Mouse (Mus musculus): ENCODE measurements around the gene Bach1. TPM values are rescaled to one million over a fixed set of nuclear protein-coding genes. Genes with fewer than 3 reads are reported as not detected.

The Bach1 gene
- polyA plus RNA-seq, 1 experiment from 2014 or later = 9.6 TPM

DNA sequence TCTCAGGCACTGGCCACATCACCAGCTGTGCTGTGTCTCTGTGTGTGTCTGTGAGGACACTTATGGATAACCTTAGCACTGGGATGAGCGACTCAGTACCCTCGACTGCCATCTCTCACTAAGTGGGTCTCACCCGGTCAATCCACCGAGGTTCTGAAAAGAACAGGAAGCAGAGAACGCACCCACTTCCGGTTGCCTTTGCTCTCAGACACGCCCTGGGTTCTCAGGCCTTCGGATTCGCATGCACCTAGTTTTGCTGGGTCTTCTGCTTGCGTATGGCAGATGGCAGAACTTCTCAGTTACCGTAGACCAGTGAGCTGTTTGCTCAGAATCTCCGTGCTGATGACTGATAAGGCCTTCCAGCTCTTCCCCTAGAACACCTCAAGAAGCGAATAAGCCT, 52.5 kb downstream of the Bach1 start:
- Histone ChIP-seq H3K9ac (ENCODE audit: low read length) (no peak overlapping the region), H3K36me3 (ENCODE audit: control insufficient read depth, insufficient read depth, low read length) (no peaks in the 10 kb centered on the region), H3K4me2 (ENCODE audit: low read depth, low read length) (no peak overlapping the region), H3K9me3 (replicated peaks; ENCODE audit: control insufficient read depth, low read length) (no peaks in the 10 kb centered on the region), H3K4me3 (replicated peaks; ENCODE audit: low read length) (no peak overlapping the region), H3K27me3 (ENCODE audit: control insufficient read depth, insufficient read depth, low read length) (no peaks in the 10 kb centered on the region), H3K27ac (ENCODE audit: low read length) (no peak overlapping the region), H3K4me1 (ENCODE audit: control insufficient read depth, insufficient read depth, low read length) (no peaks in the 10 kb centered on the region)
- no peak for ATAC-seq (ENCODE audit: insufficient read depth, low FRiP score)
- 85% methylated on average over 13 of the region's 13 CpGs for WGBS

- Histone ChIP-seq H3K27ac (ENCODE audit: low read length) (no peak overlapping the region), H3K4me2 (ENCODE audit: low read depth, low read length) (no peak overlapping the region), H3K9ac (ENCODE audit: low read length) (no peak overlapping the region), H3K9me3 (replicated peaks; ENCODE audit: control insufficient read depth, low read length) (no peaks in the 10 kb centered on the region), H3K4me3 (replicated peaks; ENCODE audit: low read length) (no peak overlapping the region), H3K36me3 (ENCODE audit: control insufficient read depth, insufficient read depth, low read length) (no peaks in the 10 kb centered on the region), H3K27me3 (ENCODE audit: control insufficient read depth, insufficient read depth, low read length) (no peaks in the 10 kb centered on the region), H3K4me1 (ENCODE audit: control insufficient read depth, insufficient read depth, low read length) (no peaks in the 10 kb centered on the region)
- ATAC-seq (ENCODE audit: insufficient read depth, low FRiP score) = no peak
- 69% methylated on average over 13 of the region's 13 CpGs for WGBS
Measured at GRCm38 (mm10) chr16:87752482-87752881, 53.7 kb downstream of the Bach1 start.

- ATAC-seq (ENCODE audit: insufficient read depth, low FRiP score) = no peak
- 62% methylated on average over 9 of the region's 9 CpGs for WGBS
Measured at GRCm38 (mm10) chr16:87754858-87755257, 56.1 kb downstream of the Bach1 start.

DNA sequence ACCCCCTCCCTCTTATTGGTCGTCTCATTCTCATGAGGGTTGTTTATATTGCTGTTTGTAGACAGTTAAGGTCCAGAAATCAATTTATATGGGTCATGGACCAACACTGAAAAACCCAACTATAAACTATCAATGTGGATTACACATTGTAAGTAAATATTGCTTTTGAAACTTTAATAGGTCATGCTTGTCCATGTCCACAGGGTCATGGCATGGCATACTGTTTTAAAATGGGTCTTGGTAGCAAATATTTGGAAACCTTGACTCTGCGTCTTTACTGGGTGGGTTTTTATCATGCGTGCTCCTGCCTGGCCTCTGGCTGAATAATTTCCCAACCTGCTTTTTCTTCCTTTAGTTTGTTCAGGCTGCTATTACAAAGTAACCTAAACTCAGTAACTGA, 57.2 kb downstream of the Bach1 start:
- Histone ChIP-seq H3K9ac (ENCODE audit: low read length) (no peak overlapping the region), H3K4me2 (ENCODE audit: low read depth, low read length) (no peak overlapping the region), H3K4me1 (ENCODE audit: control insufficient read depth, insufficient read depth, low read length) (no peaks in the 10 kb centered on the region), H3K36me3 (ENCODE audit: control insufficient read depth, insufficient read depth, low read length) (no peaks in the 10 kb centered on the region), H3K9me3 (replicated peaks; ENCODE audit: control insufficient read depth, low read length) (no peaks in the 10 kb centered on the region), H3K4me3 (replicated peaks; ENCODE audit: low read length) (no peak overlapping the region), H3K27ac (ENCODE audit: low read length) (no peak overlapping the region), H3K27me3 (ENCODE audit: control insufficient read depth, insufficient read depth, low read length) (no peaks in the 10 kb centered on the region)
- 58% methylated on average over 3 of the region's 3 CpGs for WGBS
- ATAC-seq (ENCODE audit: insufficient read depth, low FRiP score) = no peak

More at GRCm38 (mm10) chr16:87754858-87755257, 56.1 kb downstream of the Bach1 start:
- no peak overlapping the region for H3K4me2 ChIP-seq (ENCODE audit: low read depth, low read length)
- no peaks in the 10 kb centered on the region for H3K27me3 ChIP-seq (ENCODE audit: control insufficient read depth, insufficient read depth, low read length)
- H3K9me3 ChIP-seq (replicated peaks; ENCODE audit: control insufficient read depth, low read length) = no peaks in the 10 kb centered on the region
- no peak overlapping the region for H3K4me3 ChIP-seq (replicated peaks; ENCODE audit: low read length)
- no peaks in the 10 kb centered on the region for H3K4me1 ChIP-seq (ENCODE audit: control insufficient read depth, insufficient read depth, low read length)
- H3K27ac ChIP-seq (ENCODE audit: low read length) = no peak overlapping the region
- no peak overlapping the region for H3K9ac ChIP-seq (ENCODE audit: low read length)
- no peaks in the 10 kb centered on the region for H3K36me3 ChIP-seq (ENCODE audit: control insufficient read depth, insufficient read depth, low read length)

DNA sequence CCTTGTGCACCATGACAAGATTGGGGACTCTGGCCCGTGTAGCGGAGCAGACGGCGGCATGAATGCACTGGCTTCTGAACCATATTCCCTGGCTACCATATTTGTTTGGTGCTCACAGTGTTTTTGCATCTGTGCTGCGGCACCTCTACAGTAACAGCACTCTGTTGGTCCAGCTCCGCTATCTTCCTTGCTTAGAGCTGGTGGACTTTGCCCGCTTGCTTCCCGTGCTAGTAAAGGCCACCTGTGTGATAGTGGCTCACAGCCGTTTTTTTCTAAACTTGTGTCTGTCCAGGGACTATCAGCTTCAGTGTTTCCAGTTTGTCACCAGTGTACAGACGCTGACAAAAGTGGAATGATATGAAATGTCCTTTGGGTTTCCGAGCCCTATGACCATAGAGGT, 59.3 kb downstream of the Bach1 start:
- no peak; the same call in 1 of the 2 replicates for ATAC-seq (ENCODE audit: insufficient read depth, low FRiP score)
- H3K27ac ChIP-seq (ENCODE audit: low read length) = no peak overlapping the region
- H3K9ac ChIP-seq (ENCODE audit: low read length) = no peak overlapping the region
- no peaks in the 10 kb centered on the region for H3K27me3 ChIP-seq (ENCODE audit: control insufficient read depth, insufficient read depth, low read length)
- H3K36me3 ChIP-seq (ENCODE audit: control insufficient read depth, insufficient read depth, low read length) = no peaks in the 10 kb centered on the region
- 86% methylated on average over 11 of the region's 11 CpGs for WGBS
- H3K4me2 ChIP-seq (ENCODE audit: low read depth, low read length) = no peak overlapping the region
- H3K4me1 ChIP-seq (ENCODE audit: control insufficient read depth, insufficient read depth, low read length) = no peaks in the 10 kb centered on the region
- H3K9me3 ChIP-seq (replicated peaks; ENCODE audit: control insufficient read depth, low read length) = no peaks in the 10 kb centered on the region
- no peak overlapping the region for H3K4me3 ChIP-seq (replicated peaks; ENCODE audit: low read length)

- no peaks in the 10 kb centered on the region for H3K36me3 ChIP-seq (ENCODE audit: control insufficient read depth, insufficient read depth, low read length)
- no peaks in the 10 kb centered on the region for H3K4me1 ChIP-seq (ENCODE audit: control insufficient read depth, insufficient read depth, low read length)
- H3K27me3 ChIP-seq (ENCODE audit: control insufficient read depth, insufficient read depth, low read length) = no peaks in the 10 kb centered on the region
- H3K4me3 ChIP-seq (replicated peaks; ENCODE audit: low read length) = no peak overlapping the region
- H3K4me2 ChIP-seq (ENCODE audit: low read depth, low read length) = no peak overlapping the region
- WGBS = 91% methylated on average over 15 of the region's 15 CpGs
- no peak overlapping the region for H3K27ac ChIP-seq (ENCODE audit: low read length)
- H3K9ac ChIP-seq (ENCODE audit: low read length) = no peak overlapping the region
- ATAC-seq (ENCODE audit: insufficient read depth, low FRiP score) = no peak
- no peaks in the 10 kb centered on the region for H3K9me3 ChIP-seq (replicated peaks; ENCODE audit: control insufficient read depth, low read length)
Measured at GRCm38 (mm10) chr16:87764668-87765109, 65.9 kb downstream of the Bach1 start.

GRCm38 (mm10) chr16:87765984-87766383, 67.2 kb downstream of the Bach1 start:
- Histone ChIP-seq H3K9ac (ENCODE audit: low read length) (no peak overlapping the region), H3K9me3 (replicated peaks; ENCODE audit: control insufficient read depth, low read length) (no peaks in the 10 kb centered on the region), H3K4me1 (ENCODE audit: control insufficient read depth, insufficient read depth, low read length) (no peaks in the 10 kb centered on the region), H3K27ac (ENCODE audit: low read length) (no peak overlapping the region), H3K27me3 (ENCODE audit: control insufficient read depth, insufficient read depth, low read length) (no peaks in the 10 kb centered on the region), H3K4me2 (ENCODE audit: low read depth, low read length) (no peak overlapping the region), H3K36me3 (ENCODE audit: control insufficient read depth, insufficient read depth, low read length) (no peaks in the 10 kb centered on the region), H3K4me3 (replicated peaks; ENCODE audit: low read length) (no peak overlapping the region)
- no peak for ATAC-seq (ENCODE audit: insufficient read depth, low FRiP score)
- 20% methylated on average over 8 of the region's 8 CpGs for WGBS

DNA sequence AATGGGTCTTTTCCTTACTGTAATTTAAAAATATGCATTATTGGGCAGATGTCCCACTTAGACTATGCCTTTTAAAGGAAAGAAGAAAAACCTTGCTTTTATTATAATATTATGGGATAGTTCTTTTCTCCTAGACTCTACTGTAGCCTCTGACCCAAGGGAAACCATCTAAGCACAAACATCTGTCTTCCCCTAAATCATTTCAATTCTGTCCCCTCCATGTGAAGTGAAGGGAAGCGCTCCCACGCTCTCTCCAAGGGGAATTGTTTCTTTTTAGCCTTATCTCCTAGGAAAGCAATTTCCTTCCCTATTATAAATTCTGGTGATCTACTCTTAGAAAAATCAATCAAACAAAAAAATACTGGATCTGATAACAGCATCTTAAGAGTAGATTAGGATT, 71.8 kb downstream of the Bach1 start:
- H3K9ac ChIP-seq (ENCODE audit: low read length) = no peak overlapping the region
- H3K9me3 ChIP-seq (replicated peaks; ENCODE audit: control insufficient read depth, low read length) = no peaks in the 10 kb centered on the region
- 75% methylated on average over 2 of the region's 2 CpGs for WGBS
- ATAC-seq (ENCODE audit: insufficient read depth, low FRiP score) = no peak
- no peak overlapping the region for H3K4me2 ChIP-seq (ENCODE audit: low read depth, low read length)
- no peak overlapping the region for H3K4me3 ChIP-seq (replicated peaks; ENCODE audit: low read length)
- no peaks in the 10 kb centered on the region for H3K36me3 ChIP-seq (ENCODE audit: control insufficient read depth, insufficient read depth, low read length)
- no peaks in the 10 kb centered on the region for H3K4me1 ChIP-seq (ENCODE audit: control insufficient read depth, insufficient read depth, low read length)
- H3K27me3 ChIP-seq (ENCODE audit: control insufficient read depth, insufficient read depth, low read length) = no peaks in the 10 kb centered on the region
- H3K27ac ChIP-seq (ENCODE audit: low read length) = no peak overlapping the region

- Histone ChIP-seq H3K27ac (ENCODE audit: low read length) (no peak overlapping the region), H3K4me3 (replicated peaks; ENCODE audit: low read length) (no peak overlapping the region), H3K36me3 (ENCODE audit: control insufficient read depth, insufficient read depth, low read length) (no peaks in the 10 kb centered on the region), H3K4me1 (ENCODE audit: control insufficient read depth, insufficient read depth, low read length) (no peaks in the 10 kb centered on the region), H3K4me2 (ENCODE audit: low read depth, low read length) (no peak overlapping the region), H3K27me3 (ENCODE audit: control insufficient read depth, insufficient read depth, low read length) (no peaks in the 10 kb centered on the region), H3K9ac (ENCODE audit: low read length) (no peak overlapping the region), H3K9me3 (replicated peaks; ENCODE audit: control insufficient read depth, low read length) (no peaks in the 10 kb centered on the region)
- 68% methylated on average over 4 of the region's 4 CpGs for WGBS
- no peak for ATAC-seq (ENCODE audit: insufficient read depth, low FRiP score)
Measured at GRCm38 (mm10) chr16:87771926-87772325, 73.2 kb downstream of the Bach1 start.

GRCm38 (mm10) chr16:87774398-87774797, 75.7 kb downstream of the Bach1 start:
- ATAC-seq (ENCODE audit: insufficient read depth, low FRiP score) = no peak
- no peaks in the 10 kb centered on the region for H3K27me3 ChIP-seq (ENCODE audit: control insufficient read depth, insufficient read depth, low read length)
- whole genome bisulfite sequencing = 62% methylated on average over 3 of the region's 3 CpGs
- H3K9ac ChIP-seq (ENCODE audit: low read length) = no peak overlapping the region
- H3K36me3 ChIP-seq (ENCODE audit: control insufficient read depth, insufficient read depth, low read length) = no peaks in the 10 kb centered on the region
- H3K4me3 ChIP-seq (replicated peaks; ENCODE audit: low read length) = no peak overlapping the region
- H3K4me2 ChIP-seq (ENCODE audit: low read depth, low read length) = no peak overlapping the region
- H3K4me1 ChIP-seq (ENCODE audit: control insufficient read depth, insufficient read depth, low read length) = no peaks in the 10 kb centered on the region
- no peak overlapping the region for H3K27ac ChIP-seq (ENCODE audit: low read length)
- no peaks in the 10 kb centered on the region for H3K9me3 ChIP-seq (replicated peaks; ENCODE audit: control insufficient read depth, low read length)

Measured in stomach, embryonic 16.5 days (tissue).